Mouse (Mus musculus): ENCODE data around the gene Ccl20.
A peak's percentile ranks its signal among the peaks of the same experiment; 100 is the strongest.

Ccl20 gene

GRCm38 (mm10) chr1:83116447-83117137 lies at the start of gene Ccl20:
Gene Ccl20 (plus strand): TSS chr1:83116766.
- no peak for DNase-seq (ENCODE audit: low read depth, low spot score)

GRCm38 (mm10) chr1:83067205-83067604 lies 49.4 kb upstream of the Ccl20 start:
- no peak for DNase-seq (ENCODE audit: low read depth, low spot score)

- DNase-seq (ENCODE audit: low read depth, low spot score) = no peak
Measured at GRCm38 (mm10) chr1:83075526-83076189, 40.9 kb upstream of the Ccl20 start.

GRCm38 (mm10) chr1:83076190-83076917 lies 40.2 kb upstream of the Ccl20 start:
- no peak for DNase-seq (ENCODE audit: low read depth, low spot score)

- DNase-seq (ENCODE audit: low read depth, low spot score) = no peak
Measured at GRCm38 (mm10) chr1:83077016-83077415, 39.5 kb upstream of the Ccl20 start.

- no peak for DNase-seq (ENCODE audit: low read depth, low spot score)
Measured at GRCm38 (mm10) chr1:83084790-83085189, 31.8 kb upstream of the Ccl20 start.

GRCm38 (mm10) chr1:83091268-83091667 lies 25.3 kb upstream of the Ccl20 start:
- DNase-seq (ENCODE audit: low read depth, low spot score) = peak; percentile 8

GRCm38 (mm10) chr1:83096935-83097334 lies 19.6 kb upstream of the Ccl20 start:
- DNase-seq (ENCODE audit: low read depth, low spot score) = no peak

GRCm38 (mm10) chr1:83099160-83099559 lies 17.4 kb upstream of the Ccl20 start:
- DNase-seq (ENCODE audit: low read depth, low spot score) = no peak

- no peak for DNase-seq (ENCODE audit: low read depth, low spot score)
Measured at GRCm38 (mm10) chr1:83099580-83100137, 16.9 kb upstream of the Ccl20 start.

GRCm38 (mm10) chr1:83101891-83102290 lies 14.7 kb upstream of the Ccl20 start:
- DNase-seq (ENCODE audit: low read depth, low spot score) = no peak

GRCm38 (mm10) chr1:83105464-83105863 lies 11.1 kb upstream of the Ccl20 start:
- no peak for DNase-seq (ENCODE audit: low read depth, low spot score)

- no peak for DNase-seq (ENCODE audit: low read depth, low spot score)
Measured at GRCm38 (mm10) chr1:83107410-83107978, 9.1 kb upstream of the Ccl20 start.

GRCm38 (mm10) chr1:83110992-83111391 lies 5.6 kb upstream of the Ccl20 start:
- DNase-seq (ENCODE audit: low read depth, low spot score) = no peak

GRCm38 (mm10) chr1:83111726-83112125 lies 4.8 kb upstream of the Ccl20 start:
- no peak for DNase-seq (ENCODE audit: low read depth, low spot score)

- DNase-seq (ENCODE audit: low read depth, low spot score) = no peak
Measured at GRCm38 (mm10) chr1:83117217-83117616, 651 bp downstream of the Ccl20 start.

GRCm38 (mm10) chr1:83117661-83118060 lies 1.1 kb downstream of the Ccl20 start:
- DNase-seq (ENCODE audit: low read depth, low spot score) = no peak

GRCm38 (mm10) chr1:83119903-83120302 lies 3.3 kb downstream of the Ccl20 start:
- DNase-seq (ENCODE audit: low read depth, low spot score) = no peak

GRCm38 (mm10) chr1:83120312-83120711 lies 3.7 kb downstream of the Ccl20 start:
- DNase-seq (ENCODE audit: low read depth, low spot score) = no peak

- no peak for DNase-seq (ENCODE audit: low read depth, low spot score)
Measured at GRCm38 (mm10) chr1:83123201-83123600, 6.6 kb downstream of the Ccl20 start.

GRCm38 (mm10) chr1:83135829-83136228 lies 19.3 kb downstream of the Ccl20 start:
- no peak for DNase-seq (ENCODE audit: low read depth, low spot score)

- no peak for DNase-seq (ENCODE audit: low read depth, low spot score)
Measured at GRCm38 (mm10) chr1:83137847-83138246, 21.3 kb downstream of the Ccl20 start.
